Mouse (Mus musculus) MEL (cell line): ENCODE measurements around the gene Hoxc9. TPM values are rescaled to one million over a fixed set of nuclear protein-coding genes. Genes with fewer than 3 reads are reported as not detected.

Source experiments
- DNase-seq: peaks from one replicate; pipeline ENCODE4 v3.0.0; 2011; ENCODE audit warnings: low read depth, low spot score
- H3K27ac ChIP-seq: 2 replicates; pipeline ENCODE4 v1.5.1; 2012; ENCODE audit warnings: low read depth, mild to moderate bottlenecking, control low read depth, low read length, moderate library complexity; ENCODE audit not compliant: control insufficient read depth
- H3K27me3 ChIP-seq, 2 experiments: fragments of 150-350 bp in 1 of 2; sonication (generic) in 1 of 2; 2 replicates each; pipeline ENCODE4 v1.6.1; 2012; ENCODE audit warnings: low read length in 2 of 2, mild to moderate bottlenecking in 2 of 2, improper control_type of control experiment in 1 of 2, moderate library complexity in 1 of 2; ENCODE audit not compliant: insufficient read depth in 2 of 2, control insufficient read depth in 1 of 2
- H3K36me3 ChIP-seq, 2 experiments: 2 replicates each; pipeline ENCODE4 v1.6.1; 2012 to 2014; ENCODE audit warnings: low read length in 2 of 2, improper control_type of control experiment in 1 of 2, inconsistent platforms in 1 of 2, mild to moderate bottlenecking in 1 of 2; ENCODE audit not compliant: insufficient read depth in 2 of 2, control insufficient read depth in 1 of 2
- H3K4me1 ChIP-seq, 2 experiments: fragments of 150-350 bp in 1 of 2; sonication (generic) in 1 of 2; 2 replicates each; pipeline ENCODE4 v1.6.1; 2012; ENCODE audit warnings: low read length in 2 of 2, improper control_type of control experiment in 1 of 2, mild to moderate bottlenecking in 1 of 2; ENCODE audit not compliant: insufficient read depth in 2 of 2, control insufficient read depth in 1 of 2
- H3K4me3 ChIP-seq, 2 experiments: fragments of 150-350 bp in 1 of 2; sonication (generic) in 1 of 2; 2 replicates each; pipeline ENCODE4 v1.5.1; 2012; ENCODE audit warnings: low read depth in 2 of 2, low read length in 2 of 2, mild to moderate bottlenecking in 2 of 2, moderate library complexity in 2 of 2, control low read depth in 1 of 2, improper control_type of control experiment in 1 of 2; ENCODE audit not compliant: control insufficient read depth in 1 of 2, insufficient read depth in 1 of 2
- H3K79me2 ChIP-seq: 2 replicates; pipeline ENCODE4 v1.6.1; 2012; ENCODE audit warnings: mild to moderate bottlenecking, low read length, moderate library complexity; ENCODE audit not compliant: control insufficient read depth, poor library complexity, insufficient read depth
- H3K9ac ChIP-seq: 2 replicates; pipeline ENCODE4 v1.6.1; 2012; ENCODE audit warnings: low read depth, mild to moderate bottlenecking, control low read depth, low read length, moderate library complexity; ENCODE audit not compliant: control insufficient read depth, poor library complexity, severe bottlenecking
- H3K9me3 ChIP-seq: fragments of 150-350 bp; sonication (generic); replicated peaks from 2 replicates; pipeline ENCODE4 v1.6.1; 2012; ENCODE audit warnings: mild to moderate bottlenecking, low read length, improper control_type of control experiment, moderate library complexity; ENCODE audit not compliant: insufficient read depth
- EP300 ChIP-seq, 2 experiments: IDR thresholded peaks; 2 replicates each; pipeline ENCODE4 v1.6.1; 2011; ENCODE audit warnings: improper control_type of control experiment in 2 of 2, low read length in 2 of 2, low read depth in 1 of 2, mild to moderate bottlenecking in 1 of 2
- GATA1 ChIP-seq: IDR thresholded peaks from 2 replicates; pipeline ENCODE4 v1.6.1; 2011; ENCODE audit warnings: low read depth, low read length, improper control_type of control experiment
- HCFC1 ChIP-seq: IDR thresholded peaks from 2 replicates; pipeline ENCODE4 v1.6.1; 2012; ENCODE audit warnings: low read depth, mild to moderate bottlenecking, inconsistent platforms, low read length, improper control_type of control experiment, moderate library complexity
- KAT2A ChIP-seq: conservative IDR thresholded peaks from 2 replicates; pipeline ENCODE4 v1.6.1; 2012; ENCODE audit warnings: low read depth, low read length, improper control_type of control experiment, inconsistent platforms
- MEF2A ChIP-seq: IDR thresholded peaks from 2 replicates; pipeline ENCODE4 v1.6.1; 2014; ENCODE audit warnings: low read depth, mild to moderate bottlenecking, inconsistent platforms, low read length, improper control_type of control experiment; ENCODE audit not compliant: poor library complexity, insufficient replicate concordance, severe bottlenecking; ENCODE audit errors: extremely low read depth
- POLR2A ChIP-seq, 2 experiments: IDR thresholded peaks; 2 replicates each; pipeline ENCODE4 v1.6.1; 2011 to 2012; ENCODE audit warnings: low read length in 2 of 2, mild to moderate bottlenecking in 2 of 2, control low read depth in 1 of 2, improper control_type of control experiment in 1 of 2, low read depth in 1 of 2, moderate library complexity in 1 of 2; ENCODE audit not compliant: control insufficient read depth in 1 of 2, insufficient read depth in 1 of 2, poor library complexity in 1 of 2
- POLR2AphosphoS2 ChIP-seq: IDR thresholded peaks from 2 replicates; pipeline ENCODE4 v1.6.1; 2011; ENCODE audit warnings: low read length, improper control_type of control experiment
- SMC3 ChIP-seq: IDR thresholded peaks from 2 replicates; pipeline ENCODE4 v1.6.1; 2011; ENCODE audit warnings: low read depth, low read length, improper control_type of control experiment
- UBTF ChIP-seq: IDR thresholded peaks from 2 replicates; pipeline ENCODE4 v1.6.1; 2012; ENCODE audit warnings: low read depth, mild to moderate bottlenecking, inconsistent platforms, low read length, improper control_type of control experiment, moderate library complexity, borderline replicate concordance; ENCODE audit not compliant: insufficient read depth
- USF1 ChIP-seq: IDR thresholded peaks from 2 replicates; pipeline ENCODE4 v1.6.1; 2014; ENCODE audit warnings: low read depth, mild to moderate bottlenecking, inconsistent platforms, low read length, improper control_type of control experiment, moderate library complexity
- ZNF384 ChIP-seq: IDR thresholded peaks from 2 replicates; pipeline ENCODE4 v1.6.1; 2012; ENCODE audit warnings: low read depth, mild to moderate bottlenecking, inconsistent platforms, low read length, improper control_type of control experiment
- polyA plus RNA-seq, 2 experiments: library from polyadenylated mRNA; stranded (reverse) in 1 of 2; unstranded in 1 of 2; fragments of >175 nt in 1 of 2; fragments of >200 nt in 1 of 2; gene quantifications; 2 replicates each; pipeline versions ENCODE4 v1.2.1 to v1.2.4; 2012; ENCODE audit warnings: low replicate concordance in 2 of 2, low read depth in 1 of 2; ENCODE audit not compliant: insufficient read length in 2 of 2, insufficient read depth in 1 of 2, missing spikeins in 1 of 2
- total RNA-seq: library from RNA; depleted of rRNA; stranded (reverse); fragments of 300-350 nt; gene quantifications from 2 replicates; pipeline ENCODE4 v1.2.3, GENCODE M21; 2012

The Hoxc9 gene
- total and polyA plus RNA-seq, 3 experiments, result 4.1 to 400 (median 9.5) TPM

- Histone ChIP-seq H3K27ac (no peak within 1 kb of the TSS), H3K9ac (no peak within 1 kb of the TSS), H3K9me3 (no peaks in the 10 kb centered on the region), H3K27me3 (no peaks in the 10 kb centered on the region), H3K79me2 (no peaks in the 10 kb centered on the region), H3K4me3 (no peak within 1 kb of the TSS), H3K4me1 (0 out of 4 replicates have a peak, but pooled peaks cover 0 to 4% of the 10 kb centered on the region in 2 experiments), H3K36me3 (peaks cover 0 to 3% of the 10 kb centered on the region in 2 experiments; a peak in 1 of 4 replicates)
- TF ChIP-seq MEF2A (no peak), GATA1 (no peak), UBTF (no peak), USF1 (no peak), EP300 (IDR thresholded peaks at IDR 0.05; ENCODE audit: low read depth in 1 of 2, low read length in 2 of 2) (no peak), ZNF384 (no peak), KAT2A (no peak), POLR2AphosphoS2 (no peak), HCFC1 (no peak), SMC3 (no peak)
- no peak for DNase-seq
Measured at GRCm38 (mm10) chr15:102990461-102991397, 14.5 kb downstream of the Hoxc9 start, which contains the start of gene Hoxc8. TSS of gene Hoxc8 (plus strand) at chr15:102990607.

DNA sequence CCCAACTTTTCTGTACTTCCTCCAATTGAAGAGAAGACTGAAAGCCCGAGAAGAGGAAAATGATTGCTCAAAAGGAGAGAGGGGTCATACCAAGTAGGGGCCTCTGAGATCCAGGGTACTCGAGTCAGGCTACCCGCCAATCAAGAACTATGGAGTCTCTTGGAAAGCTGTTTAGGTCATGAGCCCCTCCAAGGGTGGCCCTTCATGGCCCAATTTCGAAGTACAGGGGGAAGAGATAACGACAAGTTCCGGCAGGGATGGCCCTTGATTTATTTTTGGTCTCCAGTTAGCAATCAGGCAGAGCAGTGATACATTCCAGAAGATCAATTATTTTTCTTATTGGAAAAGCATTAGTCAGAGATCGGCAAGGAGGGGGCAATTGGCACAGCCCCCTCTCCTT is 15.5 kb downstream of the Hoxc9 start:
- 0 out of 4 replicates have a peak, but pooled peaks cover 0 to 7% of the 10 kb centered on the region in 2 experiments for H3K4me1 ChIP-seq
- H3K9me3 ChIP-seq, result no peaks in the 10 kb centered on the region
- H3K36me3 ChIP-seq, result peaks cover 0 to 8% of the 10 kb centered on the region in 2 experiments; a peak in 1 of 4 replicates
- DNase-seq, result no peak
- TF ChIP-seq SMC3, result no peak
- TF ChIP-seq, all 39 proteins: peak for 0
- no peak overlapping the region for H3K27ac ChIP-seq
- H3K27me3 ChIP-seq, result no peaks in the 10 kb centered on the region
- H3K9ac ChIP-seq, result no peak overlapping the region
- H3K4me3 ChIP-seq, result no peak overlapping the region
- H3K79me2 ChIP-seq, result no peaks in the 10 kb centered on the region

DNA sequence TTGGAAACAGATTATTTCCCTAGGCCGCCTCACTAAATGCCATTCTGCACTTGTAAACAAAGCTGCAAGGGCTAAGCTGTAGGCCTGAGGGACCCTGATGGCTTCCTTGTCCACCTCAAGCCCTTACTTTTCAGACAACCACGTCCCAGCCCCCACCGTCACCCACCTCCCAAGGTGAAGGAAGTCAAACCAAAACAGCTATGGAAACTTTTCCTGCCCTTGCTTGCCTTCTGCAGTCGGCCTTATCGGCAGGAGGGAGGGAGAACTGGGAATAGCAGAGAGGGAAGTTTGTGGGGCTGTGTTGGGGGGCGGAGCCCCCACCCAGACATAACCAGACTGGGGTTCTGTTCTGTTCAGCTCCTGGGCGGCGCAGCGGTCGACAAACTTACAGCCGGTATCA is 16.0 kb downstream of the Hoxc9 start:
- Histone ChIP-seq H3K4me3 (no peak overlapping the region), H3K79me2 (no peaks in the 10 kb centered on the region), H3K27me3 (no peaks in the 10 kb centered on the region)
- TF ChIP-seq SMC3, result no peak
- TF ChIP-seq POLR2A (IDR thresholded peaks at IDR 0.05; ENCODE audit: control insufficient read depth in 1 of 2, insufficient read depth in 1 of 2, low read depth in 1 of 2, low read length in 2 of 2, poor library complexity in 1 of 2), result no peak
- TF ChIP-seq, all 39 proteins: peak for 0
- no peaks in the 10 kb centered on the region for H3K9me3 ChIP-seq
- no peak for DNase-seq
- H3K36me3 ChIP-seq, result peaks cover 0 to 11% of the 10 kb centered on the region in 2 experiments; a peak in 1 of 4 replicates
- no peak overlapping the region for H3K9ac ChIP-seq
- H3K27ac ChIP-seq, result no peak overlapping the region
- H3K4me1 ChIP-seq, result 0 out of 4 replicates have a peak, but pooled peaks cover 0 to 10% of the 10 kb centered on the region in 2 experiments
